ENCODE assay signal across 34 mouse cellular contexts in the genomic region with DNA sequence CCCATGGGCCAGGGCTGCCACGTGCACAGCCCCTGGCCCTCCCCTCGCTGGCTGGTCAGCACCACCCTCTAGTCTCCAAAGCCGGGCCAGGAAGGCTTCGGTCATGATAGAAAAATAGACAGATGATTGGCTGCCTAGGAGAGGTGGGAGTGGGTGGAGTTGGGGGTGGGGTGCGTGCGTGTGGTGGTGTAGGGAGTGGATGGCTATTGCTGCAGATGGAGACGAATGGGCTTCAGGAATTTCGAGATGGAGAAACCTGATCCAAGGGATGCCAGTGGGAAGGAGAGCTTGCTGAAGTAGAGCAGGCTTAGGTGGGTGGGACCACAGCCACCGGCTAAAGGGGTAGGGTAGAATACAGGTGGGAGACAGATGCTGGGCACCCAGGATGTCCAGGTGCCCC. TPM values are rescaled to one million over a fixed set of nuclear protein-coding genes. Genes with fewer than 3 reads are reported as not detected.
DNase-seq lines count a peak whose midpoint lies in the region; ATAC-seq and TF ChIP-seq lines count a peak whose summit lies in the region.
"Had no signal": no experiment of that assay in that cellular context is flagged by ENCODE, and none has a peak within 500 bp of the region (broad histone marks: within the 10 kb centered on the region; RNA-seq: fewer than 3 reads in every experiment).

No protein-coding gene starts in this region.

- 0 out of 2 replicates have a peak, but pooled peaks cover 5% of the 10 kb centered on the region for H3K36me3 ChIP-seq in hindbrain, embryonic 10.5 days
- no peaks in the 10 kb centered on the region for H3K36me3 ChIP-seq in hindbrain, embryonic 13.5 days
- H3K36me3 ChIP-seq in limb, embryonic 11.5 days (ENCODE audit: control insufficient read depth, insufficient read depth, low read length), result no peaks in the 10 kb centered on the region
- H3K36me3 ChIP-seq in limb, embryonic 10.5 days, result no peaks in the 10 kb centered on the region
- no peaks in the 10 kb centered on the region for H3K36me3 ChIP-seq in stomach, postnatal 0 days (ENCODE audit: control insufficient read depth, insufficient read depth, low read length)
- H3K36me3 ChIP-seq: forebrain, embryonic 12.5 days; hindbrain, embryonic 12.5 days; liver, embryonic 15.5 days had no signal

- H3K27ac ChIP-seq in hindbrain, embryonic 10.5 days, result peak overlapping the region; percentile 4; the same call in 1 of the 2 replicates
- H3K27ac ChIP-seq in hindbrain, embryonic 13.5 days, result no peak overlapping the region
- no peak overlapping the region for H3K27ac ChIP-seq in limb, embryonic 11.5 days (replicated peaks; ENCODE audit: low read depth, low read length)
- no peak overlapping the region for H3K27ac ChIP-seq in limb, embryonic 10.5 days
- peak overlapping the region; percentile 85; the same call in 1 of the 2 replicates for H3K27ac ChIP-seq in stomach, postnatal 0 days (replicated peaks)
- H3K27ac ChIP-seq: forebrain, embryonic 12.5 days; hindbrain, embryonic 12.5 days; layer of hippocampus, adult 2 months; liver, embryonic 15.5 days; macrophage had no signal

- no peak for DNase-seq in hindbrain, embryonic 10.5 days (ENCODE audit: low spot score)
- DNase-seq in limb, embryonic 11.5 days (ENCODE audit: low spot score), result no peak
- no peak for DNase-seq in limb, embryonic 10.5 days (ENCODE audit: low spot score)
- peak; percentile 55 for DNase-seq in forelimb bud, embryonic 11.5 days (ENCODE audit: low read depth, low spot score)
- DNase-seq in stomach, postnatal 0 days (ENCODE audit: low spot score), result no peak
- no peak for DNase-seq in layer of hippocampus, postnatal 10 days (ENCODE audit: low spot score in 2 of 2)
- DNase-seq: adrenal gland, postnatal 14 days; cerebellum, adult 11 months; cerebellum, adult 9-11 months; embryo, embryonic 11 days; gastrocnemius, postnatal 14 days; heart, postnatal 14 days; kidney, postnatal 25 days; left cerebral cortex, postnatal 4 days; lung, postnatal 10 days; right cerebral cortex, postnatal 25 days; spleen, adult 18-20 months; thymus, adult 2 months; thymus, postnatal 36 days had no signal

- 41% methylated on average over 9 of the region's 9 CpGs for WGBS in hindbrain, embryonic 10.5 days
- 32% methylated on average over 9 of the region's 9 CpGs for WGBS in hindbrain, embryonic 13.5 days
- WGBS in limb, embryonic 11.5 days, result 11% methylated on average over 9 of the region's 9 CpGs
- WGBS in limb, embryonic 10.5 days, result 16% methylated on average over 9 of the region's 9 CpGs
- 15% methylated on average over 9 of the region's 9 CpGs for whole genome bisulfite sequencing in stomach, postnatal 0 days

- ATAC-seq in hindbrain, embryonic 13.5 days (ENCODE audit: low FRiP score), result no peak
- 0 out of 2 replicates have a peak, but pooled peaks have one; percentile 52 for ATAC-seq in limb, embryonic 11.5 days (ENCODE audit: insufficient number of reproducible peaks, low FRiP score, low TSS enrichment, low read depth)
- no peak for ATAC-seq in stomach, postnatal 0 days (ENCODE audit: low FRiP score, low TSS enrichment)
- ATAC-seq: intestine, embryonic 16.5 days; midbrain, embryonic 16.5 days had no signal

- no peak overlapping the region for H3K9ac ChIP-seq in hindbrain, embryonic 13.5 days
- no peak overlapping the region for H3K9ac ChIP-seq in limb, embryonic 11.5 days (ENCODE audit: low read length)
- no peak overlapping the region for H3K9ac ChIP-seq in stomach, postnatal 0 days (ENCODE audit: low read length)
- H3K9ac ChIP-seq: forebrain, embryonic 12.5 days; hindbrain, embryonic 12.5 days; liver, embryonic 15.5 days had no signal

- no peak for TF ChIP-seq EP300 in stomach, postnatal 0 days (optimal IDR thresholded peaks at IDR 0.05)

- peaks cover 71% of the 10 kb centered on the region for H3K4me1 ChIP-seq in hindbrain, embryonic 10.5 days (replicated peaks)
- H3K4me1 ChIP-seq in hindbrain, embryonic 13.5 days (replicated peaks), result peaks cover 29% of the 10 kb centered on the region
- H3K4me1 ChIP-seq in limb, embryonic 11.5 days (ENCODE audit: control insufficient read depth, insufficient read depth, low read length), result no peaks in the 10 kb centered on the region
- H3K4me1 ChIP-seq in limb, embryonic 10.5 days, result peaks cover 33% of the 10 kb centered on the region
- 0 out of 2 replicates have a peak, but pooled peaks cover 2% of the 10 kb centered on the region for H3K4me1 ChIP-seq in stomach, postnatal 0 days (replicated peaks; ENCODE audit: control insufficient read depth, insufficient read depth)
- H3K4me1 ChIP-seq: liver, embryonic 15.5 days had no signal

- no peak overlapping the region for H3K4me2 ChIP-seq in hindbrain, embryonic 13.5 days
- H3K4me2 ChIP-seq in limb, embryonic 11.5 days (ENCODE audit: low read depth, severe bottlenecking), result peak overlapping the region; percentile 2; the same call in 1 of the 2 replicates
- no peak overlapping the region for H3K4me2 ChIP-seq in stomach, postnatal 0 days (replicated peaks; ENCODE audit: low read depth)
- H3K4me2 ChIP-seq: forebrain, embryonic 12.5 days; hindbrain, embryonic 12.5 days; liver, embryonic 15.5 days had no signal

- no peaks in the 10 kb centered on the region for H3K9me3 ChIP-seq in hindbrain, embryonic 10.5 days
- no peaks in the 10 kb centered on the region for H3K9me3 ChIP-seq in hindbrain, embryonic 13.5 days
- H3K9me3 ChIP-seq in limb, embryonic 11.5 days (ENCODE audit: control insufficient read depth, low read length), result no peaks in the 10 kb centered on the region
- no peaks in the 10 kb centered on the region for H3K9me3 ChIP-seq in limb, embryonic 10.5 days (replicated peaks)
- H3K9me3 ChIP-seq in stomach, postnatal 0 days (ENCODE audit: control insufficient read depth, low read length), result no peaks in the 10 kb centered on the region
- H3K9me3 ChIP-seq: forebrain, embryonic 12.5 days; hindbrain, embryonic 12.5 days; liver, embryonic 15.5 days had no signal

- peaks cover 96% of the 10 kb centered on the region for H3K27me3 ChIP-seq in hindbrain, embryonic 10.5 days (ENCODE audit: insufficient read depth, poor library complexity, severe bottlenecking)
- H3K27me3 ChIP-seq in hindbrain, embryonic 13.5 days, result peaks cover 80% of the 10 kb centered on the region
- H3K27me3 ChIP-seq in limb, embryonic 11.5 days (ENCODE audit: control insufficient read depth, insufficient read depth, low read length), result peaks cover 37% of the 10 kb centered on the region
- H3K27me3 ChIP-seq in limb, embryonic 10.5 days (ENCODE audit: low read depth, poor library complexity, severe bottlenecking), result peaks cover 97% of the 10 kb centered on the region
- no peaks in the 10 kb centered on the region for H3K27me3 ChIP-seq in stomach, postnatal 0 days (ENCODE audit: control insufficient read depth, insufficient read depth, low read length)
- H3K27me3 ChIP-seq: liver, embryonic 15.5 days had no signal

- TF ChIP-seq CTCF in stomach, postnatal 0 days (IDR thresholded peaks at IDR 0.05; ENCODE audit: low read depth), result no peak

- no peak overlapping the region for H3K4me3 ChIP-seq in hindbrain, embryonic 10.5 days
- no peak overlapping the region for H3K4me3 ChIP-seq in hindbrain, embryonic 13.5 days
- no peak overlapping the region for H3K4me3 ChIP-seq in limb, embryonic 11.5 days (ENCODE audit: low read depth, low read length)
- H3K4me3 ChIP-seq in limb, embryonic 10.5 days, result no peak overlapping the region
- H3K4me3 ChIP-seq in stomach, postnatal 0 days (ENCODE audit: low read depth, low read length), result no peak overlapping the region
- H3K4me3 ChIP-seq: erythroblast, embryonic 14.5 days; forebrain, embryonic 12.5 days; hindbrain, embryonic 12.5 days; layer of hippocampus, adult 2 months; liver, embryonic 15.5 days had no signal

RNA-seq across cellular contexts. Expression of gene Pax7, which starts 37.2 kb away (rescaled TPM):
- polyA plus RNA-seq in hindbrain, embryonic 10.5 days (2016; fragmentation: Nextera tagmentation; extraction: Ambion mirVana), result 2.3 and 2.6 TPM in 2 replicates
- polyA plus RNA-seq in hindbrain, embryonic 13.5 days (2015; fragmentation: Nextera tagmentation; extraction: Ambion mirVana), result 0.84 and 1.6 TPM in 2 replicates
- polyA plus RNA-seq in limb, embryonic 11.5 days (2014; fragmentation: Nextera tagmentation; extraction: Ambion mirVana), result 0.25 and 0.31 TPM in 2 replicates
- polyA plus RNA-seq in limb, embryonic 10.5 days (2016; fragmentation: Nextera tagmentation; extraction: Ambion mirVana), result 0.11 and 0.14 TPM in 2 replicates
- polyA plus RNA-seq in stomach, postnatal 0 days (2015; fragmentation: Nextera tagmentation; extraction: Ambion mirVana), result 0.02 TPM in 1 of 2 replicates, not detected in the other
- under 1 TPM in 1 of 2 experiments, not detected in 1; 0.11 TPM for total RNA-seq in layer of hippocampus, postnatal 10 days (2021)
- total RNA-seq: adrenal gland, postnatal 14 days; granulocyte monocyte progenitor cell, adult 5-6 weeks; heart, postnatal 14 days; layer of hippocampus, adult 2 months; layer of hippocampus, postnatal 25 days; liver, adult 2 months; megakaryocyte-erythroid progenitor cell, adult 5-6 weeks; neutrophil, adult 5-6 weeks had no signal
- polyA plus RNA-seq: erythroblast, embryonic 14.5 days; heart, embryonic 14.5 days; intestine, embryonic 16.5 days; liver, adult 2 months; macrophage had no signal

Comparison
In these comparisons a context has a peak if more than half of its experiments do, and no peak if none do; other contexts are left out.
1. H3K27ac ChIP-seq: peak in hindbrain, embryonic 10.5 days (single experiment) and stomach, postnatal 0 days (single experiment); none in hindbrain, embryonic 13.5 days (single experiment), limb, embryonic 11.5 days (single experiment) and limb, embryonic 10.5 days (single experiment).